ENCODE assay signal across 8 mouse cellular contexts in genomic region chr14:72783248-72783647, GRCm38 (mm10).
DNase-seq lines count a peak whose midpoint lies in the region; ATAC-seq lines count a peak whose summit lies in the region.

No protein-coding gene starts in this region.

- no peaks in the 10 kb centered on the region for H3K27me3 ChIP-seq in forebrain, embryonic 16.5 days (replicated peaks; ENCODE audit: control insufficient read depth, insufficient read depth, low read length)
- no peaks in the 10 kb centered on the region for H3K27me3 ChIP-seq in neural tube, embryonic 15.5 days (replicated peaks)

- no peak overlapping the region for H3K4me2 ChIP-seq in forebrain, embryonic 16.5 days (ENCODE audit: low read length)
- H3K4me2 ChIP-seq in neural tube, embryonic 15.5 days = no peak overlapping the region

- no peak for ATAC-seq in forebrain, embryonic 16.5 days
- ATAC-seq in neural tube, embryonic 15.5 days (ENCODE audit: low FRiP score) = no peak

- H3K4me1 ChIP-seq in forebrain, embryonic 16.5 days (replicated peaks; ENCODE audit: control insufficient read depth, insufficient read depth, low read length) = no peaks in the 10 kb centered on the region
- no peaks in the 10 kb centered on the region for H3K4me1 ChIP-seq in neural tube, embryonic 15.5 days

- no peak overlapping the region for H3K4me3 ChIP-seq in forebrain, embryonic 16.5 days (replicated peaks; ENCODE audit: low read length)
- H3K4me3 ChIP-seq in neural tube, embryonic 15.5 days (replicated peaks) = no peak overlapping the region

- intact Hi-C loops in heart, postnatal 36 days (cut with DNase I) = no loop called here

- WGBS in forebrain, embryonic 16.5 days = 80% methylated on average over 9 of the region's 9 CpGs
- 74% methylated on average over 9 of the region's 9 CpGs for WGBS in neural tube, embryonic 15.5 days

- peak; percentile 6 for DNase-seq in layer of hippocampus, adult 9-11 months
- no peak for DNase-seq in layer of hippocampus, adult 11-12 months (ENCODE audit: low spot score)
- peak; percentile 48 for DNase-seq in fibroblast of lung, adult 2 months (ENCODE audit: low read depth)
- peak; percentile 42 to 44 for DNase-seq in heart, postnatal 36 days
- peak; percentile 57 for DNase-seq in lung, postnatal 25 days (ENCODE audit: low spot score)
- no peak for DNase-seq in T-cell, adult 2 months (ENCODE audit: low spot score)

- no peak overlapping the region for H3K9ac ChIP-seq in forebrain, embryonic 16.5 days (replicated peaks; ENCODE audit: low read depth, low read length)
- no peak overlapping the region for H3K9ac ChIP-seq in neural tube, embryonic 15.5 days (replicated peaks)

- H3K9me3 ChIP-seq in forebrain, embryonic 16.5 days (ENCODE audit: control insufficient read depth, low read length) = no peaks in the 10 kb centered on the region
- no peaks in the 10 kb centered on the region for H3K9me3 ChIP-seq in neural tube, embryonic 15.5 days (replicated peaks)

- H3K27ac ChIP-seq in forebrain, embryonic 16.5 days (ENCODE audit: low read length) = no peak overlapping the region
- no peak overlapping the region for H3K27ac ChIP-seq in neural tube, embryonic 15.5 days (replicated peaks)

- no peaks in the 10 kb centered on the region for H3K36me3 ChIP-seq in forebrain, embryonic 16.5 days (ENCODE audit: control insufficient read depth, insufficient read depth)
- H3K36me3 ChIP-seq in neural tube, embryonic 15.5 days = no peaks in the 10 kb centered on the region

Comparison
In these comparisons a context has a peak if more than half of its experiments do, and no peak if none do; other contexts are left out.
1. DNase-seq: peak in layer of hippocampus, adult 9-11 months (single experiment), fibroblast of lung, adult 2 months (single experiment), heart, postnatal 36 days (2 of 2) and lung, postnatal 25 days (single experiment); none in layer of hippocampus, adult 11-12 months (single experiment) and T-cell, adult 2 months (single experiment).